Mouse (Mus musculus) lung, postnatal 0 days (tissue): ENCODE results near the gene Samd1. TPM values are rescaled to one million over a fixed set of nuclear protein-coding genes. Genes with fewer than 3 reads are reported as not detected.

Experiments
- ATAC-seq: fragments of 200-750 bp; cut with Nextera tagmentation; 2 replicates; pipeline ENCODE4 v1.8.0; 2017; ENCODE audit warnings: moderate library complexity
- DNase-seq: peaks from one replicate; pipeline ENCODE4 v3.0.0-alpha.2; 2016; ENCODE audit warnings: low spot score
- H3K27ac ChIP-seq: fragments of 300-500 bp; sonication (generic); 2 replicates; pipeline ENCODE4 v1.5.1; 2014; ENCODE audit warnings: antibody characterized with exemption, mild to moderate bottlenecking, low read length, mixed read lengths
- H3K27me3 ChIP-seq: fragments of 300-500 bp; sonication (generic); replicated peaks from 2 replicates; pipeline ENCODE4 v1.6.1; 2014; ENCODE audit warnings: low read length, mixed read lengths; ENCODE audit not compliant: insufficient read depth
- H3K36me3 ChIP-seq: fragments of 300-500 bp; sonication (generic); 2 replicates; pipeline ENCODE4 v1.6.1; 2014; ENCODE audit warnings: low read length, mixed read lengths; ENCODE audit not compliant: insufficient read depth
- H3K4me1 ChIP-seq: fragments of 300-500 bp; sonication (generic); 2 replicates; pipeline ENCODE4 v1.6.1; 2014; ENCODE audit warnings: antibody characterized with exemption, low read depth, low read length, mixed read lengths; ENCODE audit not compliant: insufficient read depth
- H3K4me2 ChIP-seq: fragments of 300-500 bp; sonication (generic); replicated peaks from 2 replicates; pipeline ENCODE4 v1.6.1; 2014; ENCODE audit warnings: low read depth, mild to moderate bottlenecking, low read length, moderate library complexity, mixed read lengths
- H3K4me3 ChIP-seq: fragments of 300-500 bp; sonication (generic); 2 replicates; pipeline ENCODE4 v1.5.1; 2014; ENCODE audit warnings: low read depth, low read length
- H3K9ac ChIP-seq: fragments of 300-500 bp; sonication (generic); replicated peaks from 2 replicates; pipeline ENCODE4 v1.6.1; 2014; ENCODE audit warnings: low read depth, mild to moderate bottlenecking
- H3K9me3 ChIP-seq: fragments of 300-500 bp; sonication (generic); 2 replicates; pipeline ENCODE4 v1.6.1; 2016; ENCODE audit warnings: low read length, mixed read lengths
- CTCF ChIP-seq: IDR thresholded peaks from 2 replicates; pipeline ENCODE4 v1.5.1; 2016; ENCODE audit warnings: antibody characterized with exemption, mild to moderate bottlenecking
- EP300 ChIP-seq: IDR thresholded peaks from 2 replicates; pipeline ENCODE4 v1.6.1; 2016; ENCODE audit warnings: antibody characterized with exemption, mild to moderate bottlenecking, control low read depth
- WGBS: fragments of 180-500 bp; shearing (Covaris S2); extraction: QIAGEN DNeasy Blood & Tissue Kit; methylation state at CpG from one replicate; pipeline ENCODE4 v1.1.7; 2014; 5-methylcytosine and 5-hydroxymethylcytosine counted together
- polyA plus RNA-seq: library from polyadenylated mRNA; unstranded; fragments of >200 nt; fragmentation: Nextera tagmentation; extraction: Ambion mirVana; gene quantifications from 2 replicates; pipeline ENCODE4 v1.2.1, GENCODE M21; 2015

The Samd1 gene
- polyA plus RNA-seq, 1 experiment from 2014 or later, result 5.6 TPM

- H3K4me1 ChIP-seq, result peaks cover 4% of the 10 kb centered on the region; the same call in 1 of the 2 replicates
- H3K36me3 ChIP-seq, result no peaks in the 10 kb centered on the region
- no peak overlapping the region for H3K4me3 ChIP-seq
- H3K9ac ChIP-seq, result no peak overlapping the region
- H3K27me3 ChIP-seq, result no peaks in the 10 kb centered on the region
- peak overlapping the region; percentile 47 for H3K27ac ChIP-seq
- DNase-seq, result peak; percentile 96
- ATAC-seq, result peak; percentile 93
- H3K9me3 ChIP-seq, result no peaks in the 10 kb centered on the region
- 54% methylated on average over 5 of the region's 5 CpGs for WGBS
- no peak overlapping the region for H3K4me2 ChIP-seq
- TF ChIP-seq CTCF (no peak), EP300 (peak; percentile 52; the same call in 1 of the 2 replicates)
Observed at GRCm38 (mm10) chr8:83964015-83964765, 33.3 kb upstream of the Samd1 start.

DNA sequence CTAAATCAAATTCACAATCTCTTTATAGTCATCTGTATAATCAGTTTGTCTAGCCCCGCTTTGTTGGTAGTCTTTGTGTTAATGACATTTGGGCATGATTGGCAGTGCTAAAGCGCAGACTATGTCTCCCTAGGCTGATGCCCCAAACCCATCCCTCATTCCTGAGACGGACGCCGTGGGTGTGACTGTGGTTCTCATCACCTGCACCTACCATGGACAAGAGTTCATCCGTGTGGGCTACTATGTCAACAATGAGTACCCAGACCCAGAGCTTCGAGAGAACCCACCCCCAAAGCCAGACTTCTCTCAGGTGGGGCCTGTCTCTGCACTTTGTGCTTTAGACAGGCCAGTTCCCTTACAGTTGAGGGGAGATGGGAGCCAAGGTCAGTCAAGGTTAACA is 29.8 kb upstream of the Samd1 start:
- Histone ChIP-seq H3K9me3 (no peaks in the 10 kb centered on the region), H3K27ac (no peak overlapping the region), H3K4me3 (no peak overlapping the region), H3K4me2 (no peak overlapping the region), H3K9ac (no peak overlapping the region), H3K4me1 (peaks cover 4% of the 10 kb centered on the region; the same call in 1 of the 2 replicates), H3K36me3 (no peaks in the 10 kb centered on the region), H3K27me3 (no peaks in the 10 kb centered on the region)
- TF ChIP-seq CTCF (no peak), EP300 (no peak)
- ATAC-seq, result no peak
- 93% methylated on average over 7 of the region's 7 CpGs for WGBS
- no peak for DNase-seq

GRCm38 (mm10) chr8:83971121-83971520 is 26.4 kb upstream of the Samd1 start:
- Histone ChIP-seq H3K4me3 (no peak overlapping the region), H3K9me3 (no peaks in the 10 kb centered on the region), H3K27me3 (no peaks in the 10 kb centered on the region), H3K4me1 (0 out of 2 replicates have a peak, but pooled peaks cover 2% of the 10 kb centered on the region), H3K9ac (no peak overlapping the region), H3K27ac (no peak overlapping the region), H3K36me3 (no peaks in the 10 kb centered on the region), H3K4me2 (no peak overlapping the region)
- ATAC-seq (no peak), DNase-seq (no peak)
- no peak for TF ChIP-seq EP300
- no peak for TF ChIP-seq CTCF
- 89% methylated on average over 4 of the region's 4 CpGs for WGBS

GRCm38 (mm10) chr8:83971661-83972060 is 25.8 kb upstream of the Samd1 start:
- no peaks in the 10 kb centered on the region for H3K27me3 ChIP-seq
- H3K4me2 ChIP-seq, result peak overlapping the region; percentile 92; the same call in 1 of the 2 replicates
- peak overlapping the region; percentile 43; the same call in 1 of the 2 replicates for H3K27ac ChIP-seq
- no peak for TF ChIP-seq EP300
- TF ChIP-seq CTCF, result no peak
- WGBS, result 78% methylated on average over 6 of the region's 6 CpGs
- H3K36me3 ChIP-seq, result no peaks in the 10 kb centered on the region
- no peaks in the 10 kb centered on the region for H3K9me3 ChIP-seq
- ATAC-seq, result no peak
- H3K4me1 ChIP-seq, result 0 out of 2 replicates have a peak, but pooled peaks cover 2% of the 10 kb centered on the region
- no peak overlapping the region for H3K9ac ChIP-seq
- no peak for DNase-seq
- H3K4me3 ChIP-seq, result no peak overlapping the region

GRCm38 (mm10) chr8:83972150-83973120 is 25.0 kb upstream of the Samd1 start, which contains the start of gene Prkaca:
TSS of gene Prkaca (plus strand) at chr8:83972993.
- peak within 1 kb of the TSS; percentile 71 for H3K27ac ChIP-seq
- DNase-seq (peak; percentile 99), ATAC-seq (peak; percentile 99)
- no peaks in the 10 kb centered on the region for H3K9me3 ChIP-seq
- TF ChIP-seq CTCF (no peak), EP300 (no peak)
- peak within 1 kb of the TSS; percentile 91 for H3K4me3 ChIP-seq
- no peaks in the 10 kb centered on the region for H3K36me3 ChIP-seq
- H3K4me2 ChIP-seq, result peak within 1 kb of the TSS; percentile 92
- no peaks in the 10 kb centered on the region for H3K27me3 ChIP-seq
- under 1% methylated on average over 64 of the region's 94 CpGs for WGBS
- H3K9ac ChIP-seq, result peak within 1 kb of the TSS; percentile 76
- H3K4me1 ChIP-seq, result peaks cover 8% of the 10 kb centered on the region; the same call in 1 of the 2 replicates
